Mouse (Mus musculus) midbrain, embryonic 12.5 days (tissue): ENCODE data around the gene Dcst1. TPM values are rescaled to one million over a fixed set of nuclear protein-coding genes. Genes with fewer than 3 reads are reported as not detected.
A peak's percentile ranks its signal among the peaks of the same experiment; 100 is the strongest.

Experiments
- ATAC-seq: fragments of 200-750 bp; cut with Nextera tagmentation; 2 replicates; pipeline ENCODE4 v1.8.0; 2017; ENCODE audit warnings: low read depth, moderate TSS enrichment, moderate library complexity; ENCODE audit not compliant: low FRiP score
- H3K27ac ChIP-seq: fragments of 300-500 bp; sonication (generic); replicated peaks from 2 replicates; pipeline ENCODE4 v1.5.1; 2016; ENCODE audit warnings: mild to moderate bottlenecking
- H3K27me3 ChIP-seq: fragments of 300-500 bp; sonication (generic); 2 replicates; pipeline ENCODE4 v1.6.1; 2016; ENCODE audit warnings: mild to moderate bottlenecking
- H3K36me3 ChIP-seq: fragments of 300-500 bp; sonication (generic); 2 replicates; pipeline ENCODE4 v1.6.1; 2016
- H3K4me1 ChIP-seq: fragments of 300-500 bp; sonication (generic); 2 replicates; pipeline ENCODE4 v1.6.1; 2016
- H3K4me2 ChIP-seq: fragments of 300-500 bp; sonication (generic); replicated peaks from 2 replicates; pipeline ENCODE4 v1.6.1; 2016; ENCODE audit warnings: mild to moderate bottlenecking, moderate library complexity
- H3K4me3 ChIP-seq: fragments of 300-500 bp; sonication (generic); 2 replicates; pipeline ENCODE4 v1.5.1; 2016; ENCODE audit warnings: mild to moderate bottlenecking
- H3K9ac ChIP-seq: fragments of 300-500 bp; sonication (generic); replicated peaks from 2 replicates; pipeline ENCODE4 v1.6.1; 2016; ENCODE audit warnings: mild to moderate bottlenecking, moderate library complexity
- H3K9me3 ChIP-seq: fragments of 300-500 bp; sonication (generic); 2 replicates; pipeline ENCODE4 v1.6.1; 2016; ENCODE audit warnings: mild to moderate bottlenecking
- WGBS: fragments of 180-500 bp; shearing (Covaris S2); methylation state at CpG from one replicate; pipeline ENCODE4 v1.1.7; 2016; 5-methylcytosine and 5-hydroxymethylcytosine counted together
- polyA plus RNA-seq: library from polyadenylated mRNA; unstranded; fragments of >200 nt; fragmentation: Nextera tagmentation; extraction: Ambion mirVana; gene quantifications from 2 replicates; pipeline ENCODE4 v1.2.1, GENCODE M21; 2016

Dcst1 gene
- polyA plus RNA-seq, 1 experiment from 2014 or later = 0.20 TPM

GRCm38 (mm10) chr3:89378394-89379067 lies 13.5 kb upstream of the Dcst1 start:
- WGBS = 1% methylated on average over 29 of the region's 29 CpGs
- peaks cover 15% of the 10 kb centered on the region for H3K4me1 ChIP-seq
- no peaks in the 10 kb centered on the region for H3K9me3 ChIP-seq
- H3K4me3 ChIP-seq = peak overlapping the region; percentile 59
- no peaks in the 10 kb centered on the region for H3K36me3 ChIP-seq
- peak overlapping the region; percentile 89 for H3K4me2 ChIP-seq
- H3K9ac ChIP-seq = peak overlapping the region; percentile 80
- 0 out of 2 replicates have a peak, but pooled peaks cover 2% of the 10 kb centered on the region for H3K27me3 ChIP-seq
- peak overlapping the region; percentile 67 for H3K27ac ChIP-seq
- ATAC-seq = peak; percentile 87

GRCm38 (mm10) chr3:89377831-89378230 lies 12.8 kb upstream of the Dcst1 start:
- ATAC-seq = no peak; the same call in 1 of the 2 replicates

GRCm38 (mm10) chr3:89373581-89374231 lies 8.7 kb upstream of the Dcst1 start:
- H3K4me2 ChIP-seq = no peak overlapping the region
- no peak overlapping the region for H3K9ac ChIP-seq
- H3K9me3 ChIP-seq = no peaks in the 10 kb centered on the region
- peaks cover 10% of the 10 kb centered on the region for H3K4me1 ChIP-seq
- peaks cover 6% of the 10 kb centered on the region; the same call in 1 of the 2 replicates for H3K27me3 ChIP-seq
- H3K4me3 ChIP-seq = no peak overlapping the region
- H3K36me3 ChIP-seq = no peaks in the 10 kb centered on the region
- WGBS = 41% methylated on average over 5 of the region's 5 CpGs
- no peak for ATAC-seq
- H3K27ac ChIP-seq = no peak overlapping the region

More at GRCm38 (mm10) chr3:89377831-89378230, 12.8 kb upstream of the Dcst1 start:
- no peaks in the 10 kb centered on the region for H3K36me3 ChIP-seq
- no peak overlapping the region for H3K9ac ChIP-seq
- WGBS = 65% methylated on average over 4 of the region's 4 CpGs
- H3K9me3 ChIP-seq = no peaks in the 10 kb centered on the region
- no peak overlapping the region for H3K27ac ChIP-seq
- peaks cover 15% of the 10 kb centered on the region for H3K4me1 ChIP-seq
- H3K4me3 ChIP-seq = peak overlapping the region; percentile 59; the same call in 1 of the 2 replicates
- H3K27me3 ChIP-seq = 0 out of 2 replicates have a peak, but pooled peaks cover 2% of the 10 kb centered on the region
- peak overlapping the region; percentile 89; the same call in 1 of the 2 replicates for H3K4me2 ChIP-seq

GRCm38 (mm10) chr3:89367338-89367737 lies 2.3 kb upstream of the Dcst1 start:
- ATAC-seq = no peak
- no peaks in the 10 kb centered on the region for H3K36me3 ChIP-seq
- 75% methylated on average over 11 of the region's 11 CpGs for WGBS

GRCm38 (mm10) chr3:89365486-89366414 lies 697 bp upstream of the Dcst1 start:
- Histone ChIP-seq H3K27ac (no peak overlapping the region), H3K9ac (no peak overlapping the region), H3K36me3 (no peaks in the 10 kb centered on the region), H3K4me3 (no peak overlapping the region), H3K4me1 (no peaks in the 10 kb centered on the region), H3K9me3 (no peaks in the 10 kb centered on the region), H3K4me2 (no peak overlapping the region), H3K27me3 (peaks cover 25% of the 10 kb centered on the region; the same call in 1 of the 2 replicates)
- WGBS = 73% methylated on average over 20 of the region's 20 CpGs
- ATAC-seq = no peak

More at GRCm38 (mm10) chr3:89367338-89367737, 2.3 kb upstream of the Dcst1 start:
- Histone ChIP-seq H3K4me3 (no peak overlapping the region), H3K27me3 (peaks cover 26% of the 10 kb centered on the region; the same call in 1 of the 2 replicates), H3K27ac (no peak overlapping the region), H3K9me3 (no peaks in the 10 kb centered on the region), H3K9ac (no peak overlapping the region), H3K4me1 (no peaks in the 10 kb centered on the region), H3K4me2 (no peak overlapping the region)

GRCm38 (mm10) chr3:89364631-89365030 lies 422 bp downstream of the Dcst1 start:
- ATAC-seq = no peak
- H3K4me1 ChIP-seq = no peaks in the 10 kb centered on the region
- H3K27me3 ChIP-seq = 0 out of 2 replicates have a peak, but pooled peaks cover 20% of the 10 kb centered on the region
- no peaks in the 10 kb centered on the region for H3K9me3 ChIP-seq
- 54% methylated on average over 8 of the region's 8 CpGs for WGBS
- no peak overlapping the region for H3K9ac ChIP-seq
- no peak overlapping the region for H3K4me3 ChIP-seq
- no peak overlapping the region for H3K27ac ChIP-seq
- H3K36me3 ChIP-seq = no peaks in the 10 kb centered on the region
- H3K4me2 ChIP-seq = no peak overlapping the region

- Histone ChIP-seq H3K4me1 (no peaks in the 10 kb centered on the region), H3K9me3 (no peaks in the 10 kb centered on the region), H3K4me2 (no peak within 1 kb of the TSS), H3K27me3 (peaks cover 22% of the 10 kb centered on the region; the same call in 1 of the 2 replicates), H3K27ac (no peak within 1 kb of the TSS), H3K9ac (no peak within 1 kb of the TSS), H3K36me3 (no peaks in the 10 kb centered on the region), H3K4me3 (no peak within 1 kb of the TSS)
- WGBS = 86% methylated on average over 7 of the region's 7 CpGs
- ATAC-seq = no peak
Measured at GRCm38 (mm10) chr3:89361675-89362074, 3.4 kb downstream of the Dcst1 start, which contains the start of gene Dcst2. Gene Dcst2, plus strand, starts transcription at chr3:89361975.

- Histone ChIP-seq H3K9ac (no peak overlapping the region), H3K27me3 (peaks cover 23% of the 10 kb centered on the region), H3K9me3 (no peaks in the 10 kb centered on the region), H3K36me3 (no peaks in the 10 kb centered on the region), H3K4me2 (no peak overlapping the region), H3K27ac (no peak overlapping the region), H3K4me1 (no peaks in the 10 kb centered on the region), H3K4me3 (no peak overlapping the region)
- no peak for ATAC-seq
- 81% methylated on average over 3 of the region's 3 CpGs for WGBS
Measured at GRCm38 (mm10) chr3:89360237-89360636, 4.8 kb downstream of the Dcst1 start.

GRCm38 (mm10) chr3:89359630-89360029 lies 5.4 kb downstream of the Dcst1 start:
- H3K27me3 ChIP-seq = peaks cover 18% of the 10 kb centered on the region
- no peak overlapping the region for H3K9ac ChIP-seq
- WGBS = 74% methylated on average over 6 of the region's 6 CpGs
- H3K4me2 ChIP-seq = no peak overlapping the region
- no peak for ATAC-seq
- no peaks in the 10 kb centered on the region for H3K9me3 ChIP-seq
- H3K27ac ChIP-seq = no peak overlapping the region
- H3K4me3 ChIP-seq = no peak overlapping the region
- no peaks in the 10 kb centered on the region for H3K4me1 ChIP-seq
- no peaks in the 10 kb centered on the region for H3K36me3 ChIP-seq

- 73% methylated on average over 9 of the region's 9 CpGs for WGBS
- no peaks in the 10 kb centered on the region for H3K9me3 ChIP-seq
- H3K4me2 ChIP-seq = no peak overlapping the region
- H3K27me3 ChIP-seq = peaks cover 47% of the 10 kb centered on the region
- ATAC-seq = no peak
- H3K4me1 ChIP-seq = no peaks in the 10 kb centered on the region
- no peaks in the 10 kb centered on the region for H3K36me3 ChIP-seq
- H3K9ac ChIP-seq = no peak overlapping the region
- no peak overlapping the region for H3K4me3 ChIP-seq
- H3K27ac ChIP-seq = no peak overlapping the region
Measured at GRCm38 (mm10) chr3:89356029-89356428, 9.0 kb downstream of the Dcst1 start.

GRCm38 (mm10) chr3:89355512-89355902 lies 9.5 kb downstream of the Dcst1 start:
- Histone ChIP-seq H3K9me3 (no peaks in the 10 kb centered on the region), H3K4me2 (no peak overlapping the region), H3K27me3 (peaks cover 52% of the 10 kb centered on the region), H3K4me3 (no peak overlapping the region), H3K4me1 (peaks cover 2% of the 10 kb centered on the region; the same call in 1 of the 2 replicates), H3K36me3 (no peaks in the 10 kb centered on the region), H3K9ac (no peak overlapping the region), H3K27ac (no peak overlapping the region)
- WGBS = 86% methylated on average over 6 of the region's 6 CpGs
- ATAC-seq = no peak
